Mouse (Mus musculus) E14TG2a.4 (cell line): ENCODE data around the gene Anxa3.

Experiments used
- H3K27me3 ChIP-seq: 2 replicates; pipeline ENCODE4 v1.6.1; 2014; ENCODE audit warnings: low read length, control low read depth; ENCODE audit not compliant: insufficient read depth
- H3K36me3 ChIP-seq: 2 replicates; pipeline ENCODE4 v1.6.1; 2014; ENCODE audit warnings: low read length, control low read depth; ENCODE audit not compliant: insufficient read depth
- H3K4me1 ChIP-seq: replicated peaks from 2 replicates; pipeline ENCODE4 v1.6.1; 2014; ENCODE audit warnings: low read depth, low read length, control low read depth
- H3K4me3 ChIP-seq: replicated peaks from 2 replicates; pipeline ENCODE4 v1.5.1; 2014; ENCODE audit warnings: mild to moderate bottlenecking, low read length
- H3K9me3 ChIP-seq: 2 replicates; pipeline ENCODE4 v1.6.1; 2014; ENCODE audit warnings: low read length, control low read depth
- CTCF ChIP-seq: conservative IDR thresholded peaks from 2 replicates; pipeline ENCODE4 v1.5.1; 2014; ENCODE audit warnings: low read length
- NANOG ChIP-seq: IDR thresholded peaks from 2 replicates; pipeline ENCODE4 v1.6.1; 2014; ENCODE audit warnings: borderline replicate concordance, low read length, mixed read lengths
- POU5F1 ChIP-seq: IDR thresholded peaks from 2 replicates; pipeline ENCODE4 v1.6.1; 2014; ENCODE audit warnings: low read length, borderline replicate concordance

The Anxa3 gene

DNA sequence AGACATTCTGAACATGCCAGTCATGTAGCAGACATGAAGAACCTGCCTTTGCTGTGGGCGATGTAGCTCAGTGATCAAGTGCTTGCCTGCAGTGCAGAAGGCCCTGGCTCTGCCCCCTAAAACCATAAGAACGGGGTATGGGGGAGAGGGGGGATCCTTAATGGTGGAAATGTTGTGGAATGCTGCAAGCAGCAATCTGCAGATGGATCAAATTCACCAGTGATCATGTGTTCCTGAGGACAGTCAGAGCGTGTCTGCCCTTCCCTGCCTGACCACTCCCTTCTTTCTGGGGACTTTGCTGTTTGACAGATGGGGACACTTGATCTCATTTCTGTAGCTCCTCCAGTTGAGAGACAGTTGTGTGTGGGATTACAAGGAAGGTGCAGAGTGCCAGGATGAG, 11.7 kb downstream of the Anxa3 start:
- H3K36me3 ChIP-seq: no peaks in the 10 kb centered on the region
- peaks cover 7% of the 10 kb centered on the region for H3K4me1 ChIP-seq
- TF ChIP-seq CTCF (no peak), POU5F1 (no peak), NANOG (no peak)
- H3K9me3 ChIP-seq: no peaks in the 10 kb centered on the region
- H3K4me3 ChIP-seq: no peak overlapping the region
- H3K27me3 ChIP-seq: no peaks in the 10 kb centered on the region

DNA sequence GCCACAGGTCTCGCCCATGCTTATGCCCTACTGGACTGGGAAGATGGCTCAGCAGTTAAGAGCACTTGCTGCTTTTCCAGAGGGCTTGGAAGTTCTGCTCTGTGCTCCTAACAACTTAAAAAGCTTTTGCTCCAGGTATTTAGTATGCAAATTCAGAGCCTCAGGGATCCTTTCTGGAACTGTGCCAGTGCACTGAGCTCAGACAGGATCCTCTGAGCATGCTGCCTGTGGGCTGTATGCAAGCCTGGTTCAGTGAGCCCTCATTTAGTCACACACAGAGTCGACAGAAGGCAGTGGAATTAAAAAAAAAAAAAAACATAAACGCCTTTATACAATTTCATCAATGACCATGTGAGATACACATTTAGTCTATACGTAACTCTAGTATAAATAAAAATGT, 17.5 kb downstream of the Anxa3 start:
- H3K4me1 ChIP-seq: peaks cover 4% of the 10 kb centered on the region; the same call in 1 of the 2 replicates
- no peak for TF ChIP-seq NANOG
- no peak for TF ChIP-seq CTCF
- TF ChIP-seq POU5F1: no peak
- no peak overlapping the region for H3K4me3 ChIP-seq
- H3K9me3 ChIP-seq: no peaks in the 10 kb centered on the region
- no peaks in the 10 kb centered on the region for H3K36me3 ChIP-seq
- H3K27me3 ChIP-seq: no peaks in the 10 kb centered on the region

DNA sequence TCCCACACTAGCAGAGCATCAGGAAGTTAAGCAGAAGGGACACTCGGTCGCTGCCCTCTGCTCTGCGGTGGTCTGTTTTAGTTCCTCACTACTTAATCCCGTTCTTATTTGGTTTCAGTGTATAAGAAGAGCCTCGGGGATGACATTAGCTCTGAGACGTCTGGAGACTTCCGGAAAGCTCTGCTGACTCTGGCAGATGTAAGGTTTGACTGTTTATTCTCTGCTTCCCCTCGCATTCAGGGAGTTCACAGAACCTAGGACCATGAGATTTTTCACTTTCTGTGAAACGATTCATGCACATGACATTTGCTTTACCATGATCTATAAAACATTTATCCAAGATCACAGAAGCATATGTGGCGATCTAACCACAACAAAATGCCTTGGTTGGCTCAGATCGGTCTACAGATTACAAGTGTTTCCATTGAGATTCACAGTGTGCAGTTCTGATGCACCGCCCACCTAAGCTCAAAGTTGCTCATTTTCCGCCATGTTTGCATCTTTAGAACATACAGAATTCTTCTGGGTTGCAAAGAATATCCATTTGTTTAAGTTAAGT, 31.7 kb downstream of the Anxa3 start:
- Histone ChIP-seq H3K9me3 (no peaks in the 10 kb centered on the region), H3K36me3 (no peaks in the 10 kb centered on the region), H3K27me3 (no peaks in the 10 kb centered on the region), H3K4me1 (no peaks in the 10 kb centered on the region), H3K4me3 (no peak overlapping the region)
- TF ChIP-seq CTCF (no peak), POU5F1 (no peak), NANOG (no peak)

DNA sequence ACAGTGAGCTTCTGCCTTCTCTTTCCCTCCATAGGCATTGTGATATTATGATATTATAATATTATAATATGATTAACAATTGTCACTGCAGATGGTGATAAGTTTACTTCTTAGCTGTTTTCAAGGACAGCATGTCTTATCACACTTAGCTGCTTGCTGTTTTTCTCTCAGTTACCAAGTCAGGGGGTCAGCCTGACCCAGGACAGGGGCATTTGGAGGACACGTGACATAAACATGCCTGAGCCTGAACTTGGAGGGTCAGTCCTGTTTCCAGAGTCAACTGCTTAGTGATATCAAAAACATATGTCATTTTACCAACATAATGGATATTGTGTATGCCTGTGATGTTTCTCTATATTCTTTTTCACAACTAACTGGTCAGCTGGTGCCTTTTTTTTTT, 34.0 kb downstream of the Anxa3 start:
- H3K36me3 ChIP-seq: no peaks in the 10 kb centered on the region
- TF ChIP-seq NANOG (no peak), POU5F1 (no peak), CTCF (no peak)
- no peak overlapping the region for H3K4me3 ChIP-seq
- H3K4me1 ChIP-seq: no peaks in the 10 kb centered on the region
- no peaks in the 10 kb centered on the region for H3K27me3 ChIP-seq
- H3K9me3 ChIP-seq: no peaks in the 10 kb centered on the region

DNA sequence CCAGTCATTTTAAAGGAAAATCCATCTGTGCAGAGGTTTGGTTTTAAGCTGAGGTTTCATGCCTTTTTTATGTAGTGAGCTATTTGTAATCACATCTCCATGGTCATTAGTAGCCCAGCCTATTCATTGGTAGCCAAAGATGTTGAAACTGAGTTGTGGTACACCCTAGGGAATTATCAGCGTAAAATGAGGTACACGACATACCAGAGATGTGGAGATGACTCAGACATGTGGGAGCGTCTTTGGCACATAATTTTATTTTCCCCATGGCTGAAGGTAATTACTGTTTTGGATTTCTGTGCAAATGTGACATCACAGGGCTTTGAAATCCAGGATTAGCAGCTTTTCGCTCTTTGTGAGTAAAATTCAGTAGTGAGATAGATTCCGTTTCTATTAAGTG, 41.2 kb downstream of the Anxa3 start:
- H3K4me1 ChIP-seq: no peaks in the 10 kb centered on the region
- H3K36me3 ChIP-seq: no peaks in the 10 kb centered on the region
- TF ChIP-seq NANOG (no peak), POU5F1 (no peak), CTCF (no peak)
- H3K27me3 ChIP-seq: no peaks in the 10 kb centered on the region
- no peak overlapping the region for H3K4me3 ChIP-seq
- H3K9me3 ChIP-seq: no peaks in the 10 kb centered on the region

DNA sequence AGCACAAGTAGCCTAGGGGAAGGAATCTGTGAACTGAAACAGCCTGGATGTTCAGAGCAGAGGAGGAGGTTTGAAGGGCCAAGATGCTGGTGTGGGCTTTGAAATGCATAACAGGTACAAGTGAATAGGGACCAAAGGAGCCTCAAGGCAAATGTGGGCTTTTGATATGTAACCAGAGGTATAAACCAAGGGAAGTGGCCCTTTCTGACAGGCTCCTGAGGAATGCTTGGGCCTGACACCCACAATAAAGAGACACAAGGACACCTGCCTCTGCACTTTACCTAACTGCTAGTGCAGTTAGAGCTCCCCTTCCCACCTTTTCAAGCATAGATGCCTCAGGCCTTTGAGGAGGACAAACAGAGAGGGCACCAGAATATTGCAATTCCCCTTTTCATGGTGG, 54.8 kb downstream of the Anxa3 start:
- H3K4me3 ChIP-seq: no peak overlapping the region
- peaks cover 15% of the 10 kb centered on the region for H3K9me3 ChIP-seq
- peak; percentile 48; the same call in 1 of the 2 replicates for TF ChIP-seq POU5F1
- TF ChIP-seq CTCF: no peak
- TF ChIP-seq NANOG: no peak; the same call in 1 of the 2 replicates
- H3K36me3 ChIP-seq: no peaks in the 10 kb centered on the region
- H3K27me3 ChIP-seq: peaks cover 19% of the 10 kb centered on the region
- H3K4me1 ChIP-seq: peaks cover 25% of the 10 kb centered on the region

DNA sequence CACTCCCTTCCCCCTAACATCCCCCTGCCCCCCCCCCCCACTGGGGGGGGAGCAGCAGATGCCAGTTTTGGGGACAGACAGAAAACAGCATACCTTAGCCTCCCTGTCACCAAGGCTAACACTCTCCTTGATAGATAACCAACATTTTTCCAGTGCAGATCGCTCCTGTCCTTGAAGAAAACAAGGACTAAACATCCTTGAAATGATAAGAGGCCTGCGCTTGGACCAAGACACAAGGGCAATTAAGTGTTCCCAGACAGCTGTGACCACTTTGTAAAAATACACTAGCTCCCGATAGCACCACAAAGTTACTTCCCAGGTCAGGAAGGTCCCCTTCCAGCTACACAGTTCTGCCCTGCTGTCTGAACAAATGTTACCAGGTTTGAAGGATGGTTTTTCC, 55.2 kb downstream of the Anxa3 start:
- peaks cover 25% of the 10 kb centered on the region for H3K4me1 ChIP-seq
- TF ChIP-seq CTCF (no peak), NANOG (no peak), POU5F1 (no peak)
- H3K36me3 ChIP-seq: no peaks in the 10 kb centered on the region
- peaks cover 17% of the 10 kb centered on the region for H3K9me3 ChIP-seq
- H3K27me3 ChIP-seq: peaks cover 19% of the 10 kb centered on the region
- H3K4me3 ChIP-seq: no peak overlapping the region

DNA sequence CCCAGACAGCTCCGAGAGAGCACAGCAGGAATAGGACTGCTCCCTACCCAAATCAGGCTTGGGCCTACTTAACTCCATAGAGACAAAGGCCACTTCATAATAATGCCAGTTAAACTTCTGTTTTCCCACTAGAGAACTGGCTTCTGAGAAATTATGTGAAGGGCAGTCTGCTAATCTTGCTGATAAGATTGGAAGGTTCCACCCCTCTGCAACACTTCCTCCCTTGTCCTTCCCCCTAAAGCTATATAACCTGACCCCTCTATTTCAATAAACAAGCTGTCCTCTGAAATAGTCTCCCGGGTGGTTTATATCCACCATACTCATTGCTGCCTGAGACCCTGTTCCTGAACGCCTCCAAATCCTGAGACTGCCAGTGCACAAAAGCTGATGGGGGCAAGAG, 56.1 kb downstream of the Anxa3 start:
- Histone ChIP-seq H3K27me3 (peaks cover 19% of the 10 kb centered on the region), H3K4me1 (peaks cover 25% of the 10 kb centered on the region), H3K9me3 (peaks cover 19% of the 10 kb centered on the region), H3K4me3 (no peak overlapping the region), H3K36me3 (no peaks in the 10 kb centered on the region)
- TF ChIP-seq POU5F1 (no peak), CTCF (no peak), NANOG (no peak)

DNA sequence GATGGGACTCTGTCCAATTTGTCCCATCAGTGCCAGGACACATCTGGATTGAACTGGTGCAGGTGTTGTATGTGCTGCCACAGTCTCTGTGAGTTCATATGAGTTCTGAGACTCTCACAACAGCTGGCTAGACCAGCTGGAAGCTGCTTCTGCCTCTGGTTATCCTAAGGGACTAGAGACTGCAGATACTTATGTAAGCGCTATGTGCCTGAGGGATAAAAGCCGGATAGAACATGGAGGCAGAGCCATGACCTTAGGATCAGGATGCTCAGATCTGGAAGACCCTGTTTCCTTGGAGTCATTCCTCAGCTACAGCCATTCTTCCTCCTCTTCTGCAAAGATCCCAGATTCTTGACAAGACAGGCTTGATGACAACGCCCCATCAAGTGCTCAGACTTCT, 60.3 kb downstream of the Anxa3 start:
- Histone ChIP-seq H3K27me3 (0 out of 2 replicates have a peak, but pooled peaks cover 7% of the 10 kb centered on the region), H3K36me3 (no peaks in the 10 kb centered on the region), H3K4me1 (peaks cover 27% of the 10 kb centered on the region), H3K9me3 (peaks cover 4% of the 10 kb centered on the region; the same call in 1 of the 2 replicates), H3K4me3 (no peak overlapping the region)
- no peak for TF ChIP-seq NANOG
